Mouse (Mus musculus) B cell, adult 62 days (primary cell): ENCODE results near the gene Mapkapk3. TPM values are rescaled to one million over a fixed set of nuclear protein-coding genes. Genes with fewer than 3 reads are reported as not detected.

Experiments
- total RNA-seq: library from RNA; stranded (reverse); gene quantifications from 4 replicates; pipeline ENCODE4 v1.2.4, GENCODE M21; 2023

The Mapkapk3 gene
- total RNA-seq: 25.5 to 31.7 TPM (median 26.3 TPM) in 4 replicates

DNA sequence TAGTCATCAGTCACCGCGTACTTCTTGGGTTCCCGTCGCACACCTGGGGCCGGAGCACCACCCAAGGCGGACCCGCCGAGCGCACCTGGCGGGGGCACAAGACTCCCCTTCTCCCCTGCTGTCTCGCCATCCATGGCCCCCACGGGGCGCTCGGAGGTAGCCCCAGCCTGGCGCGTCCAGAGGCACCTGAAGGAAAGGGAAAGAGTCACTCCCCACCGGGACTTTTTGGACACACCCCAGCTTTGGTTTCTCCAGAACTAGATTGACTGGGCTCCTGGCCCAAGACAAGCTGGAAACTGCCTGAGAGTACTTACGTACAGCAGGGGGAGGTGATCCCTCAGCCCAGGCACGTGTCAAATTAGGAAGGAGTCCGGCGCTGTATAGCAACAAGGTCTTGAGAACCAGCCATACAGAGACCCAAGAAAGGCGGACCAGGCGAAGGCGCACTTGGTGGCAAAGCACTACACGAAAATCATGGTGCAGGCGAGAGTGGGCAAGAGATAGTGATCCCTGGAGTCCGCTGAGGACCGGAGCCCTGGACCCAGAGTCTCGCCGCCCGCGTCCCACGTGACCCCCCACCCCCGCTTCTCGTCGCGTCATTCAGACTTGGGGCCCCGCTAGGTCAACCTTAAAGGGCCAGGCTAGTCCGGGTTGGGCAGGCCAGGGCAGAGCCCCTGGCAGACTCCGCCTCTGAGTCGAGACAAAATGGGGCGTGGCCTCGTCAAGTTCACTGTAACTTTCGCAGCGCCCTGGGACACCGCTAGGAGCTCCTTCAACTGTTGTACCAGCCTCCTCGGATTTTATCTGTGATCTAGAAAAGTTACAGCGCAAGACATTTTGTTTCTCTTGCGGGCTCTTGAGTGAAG is at the start of gene Mapkapk3:
TSS of gene Mapkapk3 (minus strand) at position 667 of the 866 bp plus-strand sequence.

DNA sequence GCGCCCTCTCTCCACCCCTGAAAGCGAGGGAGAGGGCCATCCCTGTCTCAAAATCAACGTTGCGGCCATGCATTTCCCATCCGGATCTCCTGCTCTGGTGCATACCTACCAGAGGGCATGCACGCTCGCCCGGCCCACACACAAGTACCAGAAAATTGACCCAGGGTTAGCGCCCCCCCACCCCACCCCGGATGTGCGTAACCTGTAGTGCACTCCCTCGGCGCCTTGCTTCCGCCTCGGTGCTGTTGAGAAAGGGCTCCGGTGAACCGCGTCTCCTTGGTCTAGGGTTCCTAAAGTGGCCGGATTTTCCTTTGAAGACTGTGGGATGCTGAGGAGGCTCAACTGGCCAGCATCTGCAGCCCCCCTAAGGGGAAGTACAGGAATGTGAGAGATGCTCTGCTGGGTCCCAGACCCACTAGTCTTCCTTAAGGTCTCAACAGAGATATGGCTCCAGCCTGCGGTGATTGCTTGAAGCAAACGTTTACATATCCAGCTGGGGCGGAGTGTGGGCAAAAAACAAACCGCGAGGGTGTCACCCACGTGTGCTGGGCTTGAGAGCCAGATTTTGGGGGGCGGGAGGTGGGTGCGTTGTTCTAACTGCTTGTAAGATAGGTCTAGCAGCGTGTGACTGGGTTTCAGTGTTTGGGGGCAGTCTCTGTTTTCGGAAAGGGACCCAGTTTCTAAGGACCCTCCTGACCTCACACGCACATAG is 48.7 kb upstream of the Mapkapk3 start, which contains the start of gene Hemk1:
TSS of gene Hemk1 (minus strand) at position 179 of the 712 bp plus-strand sequence.

DNA sequence AAGGTAGTCTGAATTCAATTTTAAA is 6.2 kb upstream of the Mapkapk3 start, which contains the start of gene Cish:
TSS of gene Cish (plus strand) at position 11 of the 25 bp plus-strand sequence.

DNA sequence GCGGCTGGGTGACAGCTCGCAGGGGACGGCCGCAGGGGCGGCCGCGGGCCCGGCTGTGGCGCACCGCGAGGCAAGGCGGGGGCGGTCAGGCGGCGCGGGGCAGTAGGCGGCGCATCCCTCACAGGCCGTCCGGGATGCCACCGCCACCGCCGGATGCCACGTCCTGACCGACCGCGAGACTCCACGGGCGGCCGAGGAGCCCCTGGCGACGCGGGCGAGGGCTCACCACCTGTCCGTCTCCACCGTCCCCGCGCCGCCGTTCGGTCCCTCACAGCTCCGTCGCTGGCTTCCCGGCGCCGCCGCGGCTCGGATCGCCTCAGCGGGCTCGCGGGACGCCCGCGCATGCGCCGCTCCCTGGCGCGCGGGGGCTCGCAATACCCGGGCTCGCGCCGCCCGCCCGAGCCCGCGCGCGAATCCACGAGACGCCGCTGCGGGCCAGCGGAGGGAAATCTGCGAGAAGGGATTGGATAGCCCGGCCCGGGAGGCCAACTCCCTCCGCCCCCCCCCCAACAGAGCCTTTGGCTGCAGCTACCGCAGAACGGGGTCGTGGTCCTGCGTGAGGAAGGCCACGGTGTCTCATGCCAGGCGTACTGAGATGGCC is 58.0 kb downstream of the Mapkapk3 start, which contains the start of gene Dock3:
TSS of gene Dock3 (minus strand) at position 371 of the 601 bp plus-strand sequence.

Other genes starting within 250 kb of the Mapkapk3 start
- not detected in 4 replicates for gene Dock3, start 58.0 kb downstream of the Mapkapk3 start, total RNA-seq
- gene Cish, start 6.1 kb upstream of the Mapkapk3 start, total RNA-seq: 0.66 to 2.1 TPM (median 0.95 TPM) in 4 replicates
- 10.8 to 17.7 TPM (median 14.9 TPM) in 4 replicates for gene Hemk1, start 48.5 kb upstream of the Mapkapk3 start, total RNA-seq
- gene 6430571L13Rik, start 50.7 kb upstream of the Mapkapk3 start, total RNA-seq: 0.29 to 1.5 TPM (median 0.60 TPM) in 4 replicates
- gene Cacna2d2, start 109.7 kb upstream of the Mapkapk3 start, total RNA-seq: 1.4 to 1.8 TPM (median 1.6 TPM) in 4 replicates
- 19.8 to 26.6 TPM (median 22.1 TPM) in 4 replicates for gene Tmem115, start 244.1 kb upstream of the Mapkapk3 start, total RNA-seq